Mouse (Mus musculus): ENCODE measurements at regions not wholly inside any gene's neighbourhood (a gene's known extent, or its start where the extent isn't known, plus 50 kb on each side); places are given as distances from the start of the nearest gene placed in this dataset.
"Not testable (repeated sequence)": the region's sequence is repeated elsewhere in the genome, so short reads cannot be mapped to it uniquely, and the experiment has no call there.

DNA sequence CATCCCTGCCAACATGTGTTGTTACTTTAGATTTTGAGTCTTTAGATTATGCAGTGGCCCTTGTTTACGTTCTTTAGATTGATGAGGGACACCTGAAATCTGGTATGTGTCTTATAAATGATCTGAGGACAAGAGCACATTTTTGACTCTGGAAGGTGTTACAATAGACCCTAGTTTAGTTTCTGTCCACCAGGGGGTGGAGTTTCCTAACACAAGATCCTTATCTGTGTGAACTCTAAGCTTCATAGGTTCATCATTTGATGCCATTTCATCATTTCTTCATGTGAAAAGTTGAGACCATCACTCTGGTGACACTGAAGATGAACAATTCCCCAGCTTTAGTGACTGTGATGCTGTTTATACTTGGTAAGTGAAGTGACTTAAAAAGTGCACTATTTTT lies 229.4 kb upstream of the Olfr1507 start:
- not testable (repeated sequence) for TF ChIP-seq CTCF (IDR thresholded peaks at IDR 0.05; ENCODE audit: borderline replicate concordance, insufficient read depth, low read length); POLR2A (IDR thresholded peaks at IDR 0.05; ENCODE audit: low read depth, low read length)
